Mouse (Mus musculus) midbrain, embryonic 15.5 days (tissue): Measurements from ENCODE around the gene Poln. TPM values are rescaled to one million over a fixed set of nuclear protein-coding genes. Genes with fewer than 3 reads are reported as not detected.

Experiments
- ATAC-seq: fragments of 200-750 bp; cut with Nextera tagmentation; replicated peaks from 2 replicates; pipeline ENCODE4 v1.8.0; 2017; ENCODE audit warnings: moderate TSS enrichment
- H3K27ac ChIP-seq: fragments of 300-500 bp; sonication (generic); 2 replicates; pipeline ENCODE4 v1.5.1; 2015; ENCODE audit warnings: mild to moderate bottlenecking, inconsistent platforms
- H3K27me3 ChIP-seq: fragments of 300-500 bp; sonication (generic); replicated peaks from 2 replicates; pipeline ENCODE4 v1.6.1; 2015; ENCODE audit warnings: inconsistent platforms
- H3K36me3 ChIP-seq: fragments of 300-500 bp; sonication (generic); replicated peaks from 2 replicates; pipeline ENCODE4 v1.6.1; 2015; ENCODE audit warnings: inconsistent platforms
- H3K4me1 ChIP-seq: fragments of 300-500 bp; sonication (generic); 2 replicates; pipeline ENCODE4 v1.6.1; 2015; ENCODE audit warnings: inconsistent platforms
- H3K4me2 ChIP-seq: fragments of 300-500 bp; sonication (generic); 2 replicates; pipeline ENCODE4 v1.6.1; 2015; ENCODE audit warnings: inconsistent platforms, mild to moderate bottlenecking, moderate library complexity
- H3K4me3 ChIP-seq: fragments of 300-500 bp; sonication (generic); 2 replicates; pipeline ENCODE4 v1.5.1; 2015; ENCODE audit warnings: mild to moderate bottlenecking, inconsistent platforms
- H3K9ac ChIP-seq: fragments of 300-500 bp; sonication (generic); 2 replicates; pipeline ENCODE4 v1.6.1; 2015; ENCODE audit warnings: mild to moderate bottlenecking, inconsistent platforms
- H3K9me3 ChIP-seq: fragments of 300-500 bp; sonication (generic); 2 replicates; pipeline ENCODE4 v1.6.1; 2016; ENCODE audit warnings: inconsistent platforms
- WGBS: fragments of 180-500 bp; shearing (Covaris S2); methylation state at CpG from one replicate; pipeline ENCODE4 v1.1.7; 2015; ENCODE audit warnings: mixed read lengths; 5-methylcytosine and 5-hydroxymethylcytosine counted together
- polyA plus RNA-seq: library from polyadenylated mRNA; unstranded; fragments of >200 nt; fragmentation: Nextera tagmentation; extraction: Ambion mirVana; gene quantifications from 2 replicates; pipeline ENCODE4 v1.2.1, GENCODE M21; 2015

Poln gene
- polyA plus RNA-seq, 1 experiment from 2014 or later, result 0.27 TPM

GRCm38 (mm10) chr5:34167857-34168256 lies 1.4 kb downstream of the Poln start:
- no peak overlapping the region for H3K27ac ChIP-seq
- 77% methylated on average over 4 of the region's 4 CpGs for WGBS
- no peak overlapping the region for H3K4me3 ChIP-seq
- no peaks in the 10 kb centered on the region for H3K27me3 ChIP-seq
- no peak overlapping the region for H3K4me2 ChIP-seq
- H3K9ac ChIP-seq, result no peak overlapping the region
- peaks cover 27% of the 10 kb centered on the region for H3K4me1 ChIP-seq
- no peaks in the 10 kb centered on the region for H3K9me3 ChIP-seq
- H3K36me3 ChIP-seq, result no peaks in the 10 kb centered on the region
- no peak for ATAC-seq

DNA sequence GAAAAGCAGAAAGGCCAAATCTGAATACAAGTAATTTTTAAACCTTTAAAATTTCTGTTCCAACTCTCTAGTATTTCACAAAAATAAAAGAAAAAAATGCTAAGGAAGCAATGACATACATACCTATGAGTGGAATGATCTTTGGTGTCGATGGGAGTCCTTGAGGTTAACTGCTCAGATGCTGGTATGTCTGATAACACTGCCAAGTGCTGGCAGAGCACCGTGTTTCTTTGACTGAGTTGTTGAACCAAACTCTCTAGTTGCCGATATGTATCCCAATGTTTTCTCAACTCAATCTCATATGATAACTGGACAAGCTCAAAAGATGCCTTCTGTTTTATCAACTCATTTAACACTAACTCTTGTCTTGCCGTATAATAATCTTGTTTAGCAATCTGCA lies 3.5 kb downstream of the Poln start:
- Histone ChIP-seq H3K27ac (no peak overlapping the region), H3K4me2 (no peak overlapping the region), H3K36me3 (no peaks in the 10 kb centered on the region), H3K9me3 (no peaks in the 10 kb centered on the region), H3K4me1 (peaks cover 27% of the 10 kb centered on the region), H3K27me3 (no peaks in the 10 kb centered on the region), H3K4me3 (no peak overlapping the region), H3K9ac (no peak overlapping the region)
- WGBS, result 80% methylated on average over 4 of the region's 4 CpGs
- ATAC-seq, result no peak

DNA sequence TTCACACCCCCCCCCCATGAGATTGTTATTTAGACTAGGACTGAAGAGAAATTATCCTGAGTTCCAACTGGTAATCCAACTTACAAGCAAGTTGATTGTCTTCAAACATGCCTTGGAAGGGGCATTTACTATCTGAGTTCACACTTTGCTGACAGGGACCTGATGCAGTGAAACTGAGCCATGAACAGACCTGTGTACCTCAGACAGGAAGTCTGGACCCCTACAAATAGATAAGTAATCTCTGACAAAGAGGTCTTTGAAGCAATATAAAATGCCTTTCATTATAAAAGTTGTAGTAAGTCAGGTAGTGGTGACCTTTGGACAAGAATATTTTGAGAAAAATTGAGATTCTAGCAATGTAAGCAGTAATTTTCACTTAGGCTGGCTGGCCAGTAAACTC lies 20.8 kb downstream of the Poln start:
- Histone ChIP-seq H3K4me2 (no peak overlapping the region), H3K9ac (no peak overlapping the region), H3K9me3 (no peaks in the 10 kb centered on the region), H3K27me3 (no peaks in the 10 kb centered on the region), H3K4me1 (no peaks in the 10 kb centered on the region), H3K27ac (no peak overlapping the region), H3K4me3 (no peak overlapping the region), H3K36me3 (no peaks in the 10 kb centered on the region)
- no peak for ATAC-seq

GRCm38 (mm10) chr5:34147554-34147953 lies 21.7 kb downstream of the Poln start:
- WGBS, result 90% methylated on average over 3 of the region's 3 CpGs
- no peak overlapping the region for H3K27ac ChIP-seq
- no peak for ATAC-seq

DNA sequence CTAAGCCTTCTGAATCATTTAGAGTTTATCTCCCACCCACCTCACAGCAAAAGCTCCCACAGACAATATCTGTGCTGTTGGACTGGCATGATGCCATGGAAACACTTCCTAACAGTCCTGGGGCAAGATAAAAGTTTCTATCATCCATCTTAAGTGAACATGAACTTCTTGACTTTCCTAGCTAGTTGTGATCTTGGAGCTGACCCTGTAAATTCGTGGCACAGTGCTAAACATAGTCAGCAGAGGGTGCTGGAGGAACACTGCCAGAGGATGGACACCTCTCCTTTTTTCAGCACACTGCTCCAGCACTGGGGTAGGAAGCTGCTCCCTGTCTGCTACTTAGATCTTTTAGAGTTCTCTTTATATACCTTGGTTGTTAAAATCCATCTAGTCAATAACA lies 29.5 kb downstream of the Poln start:
- H3K4me1 ChIP-seq, result no peaks in the 10 kb centered on the region
- no peak for ATAC-seq

More at GRCm38 (mm10) chr5:34147554-34147953, 21.7 kb downstream of the Poln start:
- no peak overlapping the region for H3K4me3 ChIP-seq
- no peaks in the 10 kb centered on the region for H3K4me1 ChIP-seq
- no peaks in the 10 kb centered on the region for H3K36me3 ChIP-seq
- H3K9me3 ChIP-seq, result no peaks in the 10 kb centered on the region
- H3K9ac ChIP-seq, result no peak overlapping the region
- H3K27me3 ChIP-seq, result no peaks in the 10 kb centered on the region
- no peak overlapping the region for H3K4me2 ChIP-seq

DNA sequence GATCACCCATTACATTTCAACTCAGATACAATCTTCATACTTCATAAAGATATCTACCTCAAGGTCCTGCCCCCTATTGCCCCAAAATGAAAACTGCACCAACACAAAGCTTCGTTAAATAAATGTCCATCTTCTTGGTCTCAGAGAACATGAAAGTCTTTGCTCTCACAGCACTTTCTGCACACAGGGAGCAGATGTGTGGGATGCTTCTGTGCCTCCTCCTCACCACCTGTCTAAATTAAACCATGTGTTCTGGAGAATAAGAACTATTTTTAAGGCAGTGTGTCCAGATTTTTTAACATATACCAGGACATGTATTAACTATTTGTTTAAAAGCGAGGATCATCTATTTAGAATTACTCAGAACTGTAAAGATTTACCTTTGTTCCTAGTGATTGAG lies 36.5 kb downstream of the Poln start:
- Histone ChIP-seq H3K36me3 (no peaks in the 10 kb centered on the region), H3K9ac (no peak overlapping the region), H3K4me2 (no peak overlapping the region), H3K4me3 (no peak overlapping the region), H3K27ac (no peak overlapping the region), H3K4me1 (no peaks in the 10 kb centered on the region), H3K9me3 (no peaks in the 10 kb centered on the region), H3K27me3 (no peaks in the 10 kb centered on the region)
- 77% methylated on average over 2 of the region's 2 CpGs for WGBS
- no peak for ATAC-seq

More for the DNA sequence above, 29.5 kb downstream of the Poln start:
- WGBS, result 14% methylated on average over 1 of the region's 1 CpGs
- H3K9ac ChIP-seq, result no peak overlapping the region
- no peaks in the 10 kb centered on the region for H3K9me3 ChIP-seq
- no peak overlapping the region for H3K4me3 ChIP-seq
- no peaks in the 10 kb centered on the region for H3K27me3 ChIP-seq
- H3K27ac ChIP-seq, result no peak overlapping the region
- H3K36me3 ChIP-seq, result no peaks in the 10 kb centered on the region
- H3K4me2 ChIP-seq, result no peak overlapping the region

- Histone ChIP-seq H3K27me3 (no peaks in the 10 kb centered on the region), H3K4me1 (no peaks in the 10 kb centered on the region), H3K4me3 (no peak overlapping the region), H3K36me3 (no peaks in the 10 kb centered on the region), H3K4me2 (no peak overlapping the region), H3K9ac (no peak overlapping the region), H3K27ac (no peak overlapping the region), H3K9me3 (no peaks in the 10 kb centered on the region)
- ATAC-seq, result no peak
- WGBS, result 45% methylated on average over 1 of the region's 1 CpGs
Measured at GRCm38 (mm10) chr5:34124131-34124530, 45.1 kb downstream of the Poln start.

DNA sequence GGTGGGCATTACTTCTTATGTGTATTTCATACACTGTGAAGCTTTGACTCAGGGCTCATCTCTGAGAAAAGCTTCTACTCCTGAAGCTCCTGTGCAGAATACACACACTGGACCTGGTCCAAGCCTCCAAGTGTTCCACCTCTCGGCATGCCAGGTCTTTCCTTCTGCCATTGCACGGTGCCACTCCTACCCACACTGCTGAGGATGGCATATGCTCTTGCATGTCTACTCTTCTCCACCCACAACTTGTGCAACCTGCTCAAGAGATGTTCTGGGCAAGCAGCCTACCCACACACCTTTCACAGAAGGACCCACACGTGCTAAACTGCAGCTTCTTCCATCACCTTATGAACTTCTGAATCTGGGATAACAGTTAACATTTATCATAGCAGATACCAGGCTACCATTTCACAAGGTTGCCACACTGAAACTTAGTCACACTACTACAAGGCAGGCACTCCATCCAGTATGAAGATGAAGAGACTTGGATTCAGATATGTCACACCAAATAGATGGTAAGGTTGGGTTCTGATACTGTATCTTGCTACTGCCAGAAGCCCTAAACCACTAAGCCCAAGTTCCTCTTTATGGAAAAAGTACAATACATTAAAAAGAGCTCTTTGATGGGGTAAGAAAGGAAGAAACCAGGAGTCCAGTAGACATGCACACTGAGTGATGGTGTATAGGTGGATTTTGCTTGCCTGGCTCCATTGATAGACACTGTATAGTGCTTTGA lies 50.0 kb downstream of the Poln start:
- no peak for ATAC-seq
- no peak overlapping the region for H3K27ac ChIP-seq
- H3K4me2 ChIP-seq, result no peak overlapping the region
- no peaks in the 10 kb centered on the region for H3K9me3 ChIP-seq
- H3K4me3 ChIP-seq, result no peak overlapping the region
- no peaks in the 10 kb centered on the region for H3K4me1 ChIP-seq
- no peak overlapping the region for H3K9ac ChIP-seq
- no peaks in the 10 kb centered on the region for H3K27me3 ChIP-seq
- WGBS, result 80% methylated on average over 3 of the region's 3 CpGs
- no peaks in the 10 kb centered on the region for H3K36me3 ChIP-seq

GRCm38 (mm10) chr5:34105681-34106080 lies 63.6 kb downstream of the Poln start:
- H3K9me3 ChIP-seq, result no peaks in the 10 kb centered on the region
- 78% methylated on average over 1 of the region's 1 CpGs for WGBS

DNA sequence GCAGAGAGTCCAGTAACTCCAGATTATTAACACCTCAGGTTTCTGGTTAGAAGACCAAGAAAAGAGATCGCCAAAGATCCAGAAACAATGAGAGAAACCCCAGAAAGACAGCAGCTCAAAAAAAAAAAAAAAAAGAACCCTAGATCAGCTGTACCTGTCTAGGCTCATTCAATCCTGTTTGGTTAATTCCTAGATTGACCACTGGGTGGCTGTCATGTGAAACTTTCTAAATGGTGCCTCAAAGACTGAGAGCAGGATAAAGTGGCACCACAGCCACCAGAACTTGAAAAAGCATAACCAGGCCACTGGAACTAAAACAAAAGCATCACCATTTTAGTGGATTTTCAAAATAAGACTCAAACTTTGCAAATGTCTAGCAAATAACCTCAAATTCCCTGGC lies 71.9 kb downstream of the Poln start:
- whole genome bisulfite sequencing, result 25% methylated on average over 1 of the region's 1 CpGs
- H3K27ac ChIP-seq, result no peak overlapping the region
- no peaks in the 10 kb centered on the region for H3K36me3 ChIP-seq
- H3K9ac ChIP-seq, result no peak overlapping the region
- no peak overlapping the region for H3K4me3 ChIP-seq
- no peak for ATAC-seq
- H3K27me3 ChIP-seq, result no peaks in the 10 kb centered on the region
- no peaks in the 10 kb centered on the region for H3K9me3 ChIP-seq
- H3K4me1 ChIP-seq, result no peaks in the 10 kb centered on the region
- no peak overlapping the region for H3K4me2 ChIP-seq

More at GRCm38 (mm10) chr5:34105681-34106080, 63.6 kb downstream of the Poln start:
- Histone ChIP-seq H3K4me1 (no peaks in the 10 kb centered on the region), H3K36me3 (no peaks in the 10 kb centered on the region), H3K27me3 (no peaks in the 10 kb centered on the region), H3K27ac (no peak overlapping the region), H3K4me3 (no peak overlapping the region), H3K9ac (no peak overlapping the region), H3K4me2 (no peak overlapping the region)
- ATAC-seq, result no peak

- Histone ChIP-seq H3K27me3 (no peaks in the 10 kb centered on the region), H3K36me3 (no peaks in the 10 kb centered on the region), H3K9me3 (no peaks in the 10 kb centered on the region), H3K9ac (no peak overlapping the region), H3K4me3 (no peak overlapping the region), H3K4me2 (no peak overlapping the region), H3K4me1 (no peaks in the 10 kb centered on the region), H3K27ac (no peak overlapping the region)
- ATAC-seq, result no peak
- 83% methylated on average over 2 of the region's 2 CpGs for WGBS
Measured at GRCm38 (mm10) chr5:34093021-34093420, 76.2 kb downstream of the Poln start.

DNA sequence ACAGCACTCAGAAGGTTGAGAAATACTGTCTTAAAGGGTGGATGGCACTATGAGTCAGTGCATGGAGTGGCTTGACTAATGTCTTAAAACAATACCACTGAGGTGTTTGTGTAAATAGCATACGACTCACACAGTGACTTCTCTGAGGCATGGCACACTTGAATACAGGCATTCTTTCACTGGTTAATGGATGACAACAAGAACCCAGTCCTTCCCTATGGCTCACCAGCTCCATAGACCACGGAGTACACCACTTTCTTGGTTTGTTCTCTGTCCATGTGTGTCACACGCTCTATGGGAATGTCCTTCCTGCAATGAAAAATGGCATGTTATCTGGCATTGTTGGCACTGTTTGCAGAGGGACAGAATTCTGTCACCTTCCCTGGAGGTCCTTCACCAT lies 136.7 kb downstream of the Poln start:
- no peaks in the 10 kb centered on the region for H3K4me1 ChIP-seq
- no peaks in the 10 kb centered on the region for H3K9me3 ChIP-seq
- H3K4me3 ChIP-seq, result no peak overlapping the region
- no peaks in the 10 kb centered on the region for H3K27me3 ChIP-seq
- H3K27ac ChIP-seq, result no peak overlapping the region
- WGBS, result 73% methylated on average over 3 of the region's 3 CpGs
- no peak for ATAC-seq
- H3K36me3 ChIP-seq, result no peaks in the 10 kb centered on the region
- H3K9ac ChIP-seq, result no peak overlapping the region
- no peak overlapping the region for H3K4me2 ChIP-seq

- Histone ChIP-seq H3K4me1 (no peaks in the 10 kb centered on the region), H3K4me3 (no peak overlapping the region), H3K27ac (no peak overlapping the region)
Measured at GRCm38 (mm10) chr5:34031022-34031421, 138.2 kb downstream of the Poln start.

More at GRCm38 (mm10) chr5:34031022-34031421, 138.2 kb downstream of the Poln start:
- WGBS, result 69% methylated on average over 6 of the region's 6 CpGs
- Histone ChIP-seq H3K4me2 (no peak overlapping the region), H3K9me3 (no peaks in the 10 kb centered on the region), H3K9ac (no peak overlapping the region), H3K36me3 (no peaks in the 10 kb centered on the region), H3K27me3 (no peaks in the 10 kb centered on the region)
- ATAC-seq, result no peak
